Mouse (Mus musculus) heart, postnatal 10 days (tissue): ENCODE data around the gene Golga4. TPM values are rescaled to one million over a fixed set of nuclear protein-coding genes. Genes with fewer than 3 reads are reported as not detected.

Source experiments
- DNase-seq, 2 experiments: peaks; one replicate each; pipeline ENCODE4 v3.0.0; 2021
- intact Hi-C: fragments of 180-260 bp; cut with DNase I; formaldehyde crosslinking; loops from one replicate; pipeline ENCODE4 v1.15.1; 2025
- total RNA-seq, 2 experiments: library from RNA; stranded (reverse); gene quantifications; 2 replicates each; pipeline ENCODE4 v1.2.3; 2021

Golga4 gene
- total RNA-seq = 100 to 1,000 TPM; 171 to 176 TPM

DNA sequence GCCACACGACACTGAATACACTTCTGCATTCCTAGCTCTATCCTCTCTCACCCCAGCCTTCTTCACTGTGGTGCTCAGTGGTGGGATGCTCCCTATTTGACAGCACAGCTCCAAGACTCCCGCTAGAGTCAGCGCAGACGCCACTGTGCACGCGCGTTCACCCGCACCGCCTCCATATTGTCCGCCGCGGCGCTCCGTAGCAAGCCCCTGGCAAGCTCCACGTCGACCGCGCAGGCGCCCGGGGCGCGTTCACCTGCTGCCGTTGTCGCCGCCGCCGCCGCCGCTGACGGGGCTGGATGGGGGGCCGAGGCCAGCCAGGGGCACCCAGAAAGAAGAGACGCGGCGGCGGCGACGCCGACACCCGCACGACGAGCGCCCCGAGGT lies at the start of gene Golga4:
Gene Golga4, plus strand, starts transcription at position 248 of the 384 bp plus-strand sequence.
- intact Hi-C loops = no loop called here
- peak; percentile 92 to 95 for DNase-seq

DNA sequence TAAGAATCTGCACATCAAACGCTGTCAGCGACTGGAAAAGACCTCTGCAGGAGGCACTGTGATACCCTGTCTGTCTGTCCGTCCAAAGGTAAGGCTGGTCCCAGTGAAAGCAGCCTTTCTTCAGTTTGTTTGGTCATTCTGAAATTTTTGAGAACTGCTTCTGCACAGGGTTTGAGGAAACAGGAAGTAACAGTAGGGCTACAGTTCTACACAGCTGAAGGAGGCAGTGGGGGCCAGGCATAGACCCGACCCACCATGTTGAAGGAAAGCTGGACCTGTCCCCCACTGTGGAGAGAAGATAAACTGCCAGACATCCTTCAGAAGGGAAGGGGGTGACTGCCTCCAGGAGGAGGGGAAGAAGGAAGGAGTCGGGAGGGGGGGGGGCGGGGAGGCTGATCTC lies 49.7 kb upstream of the Golga4 start:
- intact Hi-C loops = no loop called here
- no peak for DNase-seq

DNA sequence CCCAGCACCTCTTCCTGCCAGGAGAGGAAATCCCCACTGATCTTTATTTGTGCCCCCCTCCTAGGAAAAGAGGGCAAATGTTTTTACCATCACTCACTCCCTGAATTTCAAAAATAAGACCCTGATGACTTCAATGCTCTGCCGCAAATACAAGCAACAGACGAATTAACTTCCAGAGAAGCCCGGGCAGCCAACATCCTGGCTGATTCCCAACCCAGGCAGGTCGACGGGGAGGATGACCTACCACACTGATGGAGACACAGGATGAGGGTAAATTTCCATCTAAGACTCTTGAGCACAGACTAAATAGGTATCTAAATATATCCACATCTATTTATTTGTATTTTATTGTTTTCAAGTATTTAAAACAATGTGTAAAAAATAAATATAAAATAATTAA lies 48.0 kb upstream of the Golga4 start:
- intact Hi-C loops = no loop called here
- DNase-seq = no peak

DNA sequence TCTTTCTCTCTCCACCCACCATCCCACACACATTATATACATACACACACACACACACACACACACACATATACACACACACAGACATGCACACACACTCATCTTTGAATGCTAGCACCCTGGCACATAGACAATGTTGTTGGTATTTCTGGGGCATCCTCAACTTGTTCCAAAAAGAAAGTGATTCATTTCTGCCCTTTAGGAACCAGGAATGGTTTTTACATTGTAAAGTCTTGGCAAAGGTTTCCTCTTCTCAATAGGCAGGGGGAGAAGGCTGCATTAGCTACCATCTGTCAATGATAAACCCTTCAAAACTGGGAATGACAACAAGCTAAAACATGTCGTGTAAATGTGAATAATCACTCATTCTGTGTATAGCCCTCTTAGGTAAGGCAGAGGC lies 42.0 kb upstream of the Golga4 start:
- DNase-seq = no peak
- intact Hi-C loops = no loop called here

DNA sequence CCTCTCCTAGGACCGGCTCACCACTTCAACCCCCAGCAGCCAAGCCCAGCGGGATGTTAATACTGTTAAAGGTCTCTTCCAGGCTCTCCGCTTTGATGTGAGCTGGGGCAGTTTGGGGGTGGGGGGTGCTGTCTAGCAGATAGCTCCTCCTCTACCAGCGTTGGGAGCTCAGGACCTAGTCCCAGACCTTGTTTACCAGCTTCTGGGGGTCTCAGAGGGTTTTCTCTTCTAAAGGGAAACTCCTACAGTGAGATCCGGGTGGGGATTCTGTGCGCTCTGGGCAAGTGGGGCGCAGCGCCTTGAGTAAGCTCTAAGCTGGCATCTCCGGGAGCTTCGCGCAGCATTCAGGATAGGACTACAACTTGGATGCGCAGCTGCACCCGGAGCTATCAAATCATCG lies 37.8 kb upstream of the Golga4 start:
- DNase-seq = no peak
- intact Hi-C loops = no loop called here

DNA sequence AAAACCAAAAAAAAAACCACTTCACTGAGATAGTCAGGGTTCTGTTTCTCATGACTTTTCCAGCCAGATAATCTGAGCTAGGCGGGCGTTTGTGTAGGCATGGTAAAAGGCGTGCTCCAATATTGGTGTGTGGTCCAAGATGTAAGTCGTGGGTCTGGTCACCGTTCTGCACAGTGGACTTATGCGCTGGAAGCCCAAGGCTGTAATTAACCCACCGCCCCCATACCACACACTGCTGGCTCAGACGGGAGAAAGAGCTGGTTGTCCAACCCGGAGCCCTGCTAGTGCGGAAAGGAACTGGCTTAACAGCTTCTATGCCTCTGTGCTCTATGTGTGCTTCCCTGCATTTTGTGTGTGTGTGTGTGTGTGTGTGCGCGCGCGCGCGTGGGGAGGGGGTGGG lies 36.8 kb upstream of the Golga4 start:
- intact Hi-C loops = no loop called here
- DNase-seq = no peak

DNA sequence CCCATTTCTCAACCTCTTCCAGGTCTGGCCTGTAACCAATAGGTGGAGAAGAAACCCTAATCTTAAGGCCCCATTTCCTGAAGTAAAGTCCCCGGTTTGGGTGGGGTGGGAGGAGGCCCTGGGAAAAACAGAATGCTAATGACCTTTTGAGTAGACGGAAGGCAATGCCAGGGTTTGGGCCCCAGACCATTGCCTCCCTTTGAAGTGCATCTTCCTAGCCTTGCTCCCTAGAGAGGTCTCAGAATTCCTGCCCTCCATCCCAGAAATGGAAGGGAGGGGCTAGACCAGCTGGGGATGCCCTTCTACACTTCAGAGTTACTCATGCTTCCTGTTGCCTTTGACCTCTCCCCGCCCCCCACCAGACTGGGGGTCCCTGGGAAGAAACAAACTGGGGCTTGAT lies 34.8 kb upstream of the Golga4 start:
- intact Hi-C loops = no loop called here
- DNase-seq = no peak

DNA sequence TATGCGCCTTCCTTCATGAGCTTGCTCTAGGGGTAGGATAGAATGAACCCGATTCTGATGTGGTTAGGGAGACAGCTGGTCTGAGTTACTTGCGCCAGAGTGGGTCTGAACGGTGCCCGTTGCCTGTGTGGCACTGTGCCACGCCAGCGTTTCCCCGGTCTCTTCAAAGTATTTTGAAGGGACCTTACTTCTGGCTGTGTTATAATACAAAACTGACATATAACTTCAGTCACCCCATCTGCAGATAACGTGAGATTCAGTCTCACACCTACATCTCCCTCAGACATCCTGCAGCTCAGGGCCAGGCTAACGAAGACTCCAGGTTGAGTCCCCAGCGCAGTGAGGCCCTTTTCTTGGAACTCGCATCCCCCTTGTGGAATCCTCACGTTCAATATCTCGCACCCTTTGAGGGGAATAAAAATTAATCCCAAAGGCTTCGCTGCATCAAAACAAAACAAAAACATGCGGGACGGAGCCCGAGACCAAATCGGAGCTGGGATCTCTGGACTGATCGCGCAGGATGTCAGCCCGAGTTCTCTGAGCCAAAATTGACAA lies 29.8 kb upstream of the Golga4 start:
- intact Hi-C loops = no loop called here
- DNase-seq = no peak

DNA sequence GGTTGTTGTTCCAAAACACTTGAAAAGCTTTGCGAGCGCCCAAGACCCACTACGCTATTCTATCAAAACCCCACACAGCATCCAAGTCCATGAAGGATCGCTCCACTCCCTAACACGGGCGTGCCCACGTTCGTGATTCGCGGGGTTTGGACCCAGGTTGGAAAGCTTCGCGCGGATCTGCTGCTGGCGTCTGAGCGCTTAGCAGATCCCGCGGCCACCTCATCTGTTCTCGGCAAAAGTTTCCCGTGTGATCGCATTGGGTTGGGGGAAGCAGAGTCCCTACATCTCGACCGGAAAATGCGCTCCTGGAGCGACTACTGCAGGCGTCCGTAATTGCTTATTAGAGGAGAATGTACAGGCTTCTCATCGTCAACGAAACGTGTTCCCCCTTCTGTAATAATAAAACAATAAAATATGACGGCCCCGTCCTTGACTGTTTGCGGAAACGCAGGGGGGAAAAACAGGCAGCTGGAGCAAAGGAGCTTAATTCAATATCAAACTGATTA lies 29.2 kb upstream of the Golga4 start:
- DNase-seq = peak; percentile 25 to 34
- intact Hi-C loops = no loop called here

DNA sequence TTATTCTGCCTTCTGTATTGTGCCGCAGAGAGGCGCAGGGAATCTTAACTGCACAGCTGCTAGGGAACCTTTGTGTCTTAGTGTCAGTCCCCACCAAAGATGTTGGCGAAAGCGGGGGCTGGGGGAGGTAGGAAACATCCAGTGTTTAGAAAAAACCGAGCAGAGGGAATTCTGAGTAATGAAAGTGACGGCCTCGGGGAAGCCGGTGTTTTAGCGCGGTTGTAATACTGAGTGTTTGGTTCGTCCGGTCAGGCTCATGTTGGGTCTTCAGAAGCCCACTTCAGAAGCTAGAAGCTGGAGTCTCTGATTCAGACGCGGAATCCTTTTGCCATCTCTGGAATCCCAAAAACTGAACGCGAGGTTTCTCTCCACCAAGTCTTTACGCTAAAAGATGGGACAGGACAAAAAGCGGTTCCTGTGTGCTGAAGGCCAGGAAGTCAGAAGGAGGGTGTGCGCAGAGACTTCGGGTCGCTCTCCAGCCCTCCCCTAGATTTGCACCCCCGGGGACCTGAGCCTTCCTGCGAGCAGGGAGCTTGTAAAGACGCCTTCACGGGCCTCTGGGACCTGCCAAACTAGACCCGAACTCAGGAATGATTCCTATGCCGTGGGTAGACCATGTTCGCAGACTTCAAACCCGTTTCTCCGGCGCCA lies 28.7 kb upstream of the Golga4 start:
- intact Hi-C loops = no loop called here
- DNase-seq = peak in 1 of 2 experiments; percentile 18

DNA sequence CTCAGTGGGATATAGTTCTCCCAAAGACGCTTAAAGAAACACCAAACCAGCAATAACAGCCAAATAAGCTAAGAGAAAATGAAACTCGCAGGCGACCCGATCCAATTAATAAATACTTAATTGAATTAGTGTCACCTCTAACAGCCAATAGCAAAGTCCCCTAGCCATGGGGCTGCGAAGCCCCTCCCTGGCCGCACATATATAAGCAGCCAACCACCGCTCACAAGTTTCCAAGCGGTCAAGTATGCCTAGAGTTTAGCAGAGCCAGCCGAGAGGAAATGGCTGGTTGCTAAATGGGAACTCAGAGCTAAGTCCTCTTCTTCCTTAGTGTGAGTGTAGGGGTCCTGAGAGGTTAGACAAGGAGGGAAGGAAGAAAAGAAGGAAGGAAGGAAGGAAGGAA lies 28.1 kb upstream of the Golga4 start, which contains the start of gene Eomes:
Gene Eomes, plus strand, starts transcription at position 252 of the 400 bp plus-strand sequence.
- intact Hi-C loops = no loop called here
- no peak for DNase-seq

DNA sequence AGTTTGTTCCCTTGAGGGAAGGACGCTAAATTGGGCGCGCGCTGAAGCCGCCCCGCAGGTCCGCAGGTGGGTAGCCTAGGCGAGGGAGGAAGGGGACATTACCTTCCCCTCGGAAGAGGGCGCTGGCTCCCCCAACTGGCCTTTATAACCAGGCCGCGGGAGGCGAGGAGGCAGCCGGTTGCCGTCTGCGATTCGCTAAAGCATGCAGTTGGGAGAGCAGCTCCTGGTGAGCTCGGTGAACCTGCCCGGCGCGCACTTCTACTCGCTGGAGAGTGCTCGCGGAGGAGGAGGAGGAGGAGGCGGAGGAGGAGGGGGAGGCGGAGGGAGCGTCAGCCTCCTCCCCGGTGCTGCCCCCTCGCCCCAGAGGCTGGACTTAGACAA lies 27.6 kb upstream of the Golga4 start:
- intact Hi-C loops = no loop called here
- peak in 1 of 2 experiments; percentile 13 for DNase-seq

DNA sequence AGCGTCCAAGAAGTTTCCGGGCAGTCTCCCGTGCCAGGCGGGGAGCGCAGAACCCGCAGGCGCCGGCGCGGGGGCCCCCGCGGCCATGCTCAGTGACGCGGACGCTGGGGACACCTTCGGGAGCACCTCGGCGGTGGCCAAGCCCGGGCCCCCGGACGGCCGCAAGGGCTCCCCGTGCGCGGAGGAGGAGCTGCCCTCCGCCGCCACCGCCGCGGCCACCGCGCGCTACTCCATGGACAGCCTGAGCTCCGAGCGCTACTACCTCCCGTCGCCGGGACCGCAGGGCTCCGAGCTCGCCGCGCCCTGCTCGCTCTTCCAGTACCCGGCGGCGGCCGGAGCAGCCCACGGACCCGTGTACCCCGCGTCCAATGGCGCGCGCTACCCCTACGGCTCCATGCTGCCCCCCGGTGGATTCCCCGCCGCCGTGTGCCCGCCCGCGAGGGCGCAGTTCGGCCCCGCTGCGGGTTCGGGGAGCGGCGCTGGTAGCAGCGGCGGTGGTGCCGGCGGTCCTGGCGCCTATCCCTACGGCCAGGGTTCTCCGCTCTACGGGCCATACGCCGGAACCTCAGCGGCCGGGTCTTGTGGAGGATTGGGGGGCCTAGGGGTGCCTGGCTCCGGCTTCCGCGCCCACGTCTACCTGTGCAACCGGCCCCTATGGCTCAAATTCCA lies 27.1 kb upstream of the Golga4 start:
- intact Hi-C loops = no loop called here
- DNase-seq = peak; percentile 23 to 40

DNA sequence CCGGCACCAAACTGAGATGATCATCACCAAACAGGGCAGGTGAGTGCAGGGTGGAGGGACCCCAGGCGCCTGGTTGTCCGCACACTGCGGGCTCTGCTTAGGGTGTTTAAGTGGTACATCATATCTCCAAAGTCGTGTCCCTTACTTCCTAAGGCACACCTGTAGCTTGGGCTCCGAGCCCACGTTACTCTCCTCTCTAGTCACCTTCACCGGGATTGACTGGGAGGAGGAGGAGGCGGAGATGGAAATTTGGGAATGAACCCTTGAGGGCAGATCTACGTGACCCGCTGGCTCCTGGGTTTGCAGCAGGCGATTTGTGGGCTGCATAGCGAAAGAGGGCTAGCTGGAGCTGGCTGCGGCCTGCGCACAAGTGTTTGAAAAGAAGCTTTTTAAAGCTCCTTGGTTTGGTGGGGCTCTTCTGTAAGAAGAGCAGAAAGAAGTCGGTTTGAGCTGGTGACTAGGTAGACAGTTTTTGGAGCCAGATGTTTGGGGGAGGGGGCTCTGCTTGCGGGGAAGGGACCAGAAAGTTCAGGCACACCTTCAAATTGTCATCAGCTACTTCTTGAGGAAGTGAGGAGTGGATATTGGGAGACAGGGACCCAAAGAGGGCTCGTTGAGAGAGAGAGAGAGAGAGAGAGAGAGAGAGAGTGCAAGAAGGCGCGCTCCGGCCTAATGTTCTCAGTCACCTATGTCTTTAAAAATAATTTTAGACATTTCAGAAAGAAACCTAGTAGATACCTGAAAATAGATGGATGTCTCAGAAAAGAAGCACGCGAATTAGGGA lies 26.4 kb upstream of the Golga4 start:
- intact Hi-C loops = no loop called here
- DNase-seq = no peak

DNA sequence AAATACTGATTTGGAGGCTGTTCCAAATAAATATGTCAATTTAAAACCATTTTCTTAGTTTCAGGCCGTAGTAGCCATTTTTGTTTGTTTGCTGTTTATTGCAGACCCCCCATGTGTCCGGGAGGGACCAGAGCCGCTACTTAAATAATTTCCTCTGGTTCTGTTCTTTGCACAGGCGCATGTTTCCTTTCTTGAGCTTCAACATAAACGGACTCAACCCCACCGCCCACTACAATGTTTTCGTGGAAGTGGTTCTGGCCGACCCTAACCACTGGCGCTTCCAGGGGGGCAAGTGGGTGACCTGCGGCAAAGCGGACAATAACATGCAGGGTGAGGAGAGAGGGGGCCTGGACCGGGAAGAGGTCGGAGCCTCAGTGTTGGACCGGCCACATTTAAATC lies 25.8 kb upstream of the Golga4 start:
- intact Hi-C loops = no loop called here
- no peak for DNase-seq

DNA sequence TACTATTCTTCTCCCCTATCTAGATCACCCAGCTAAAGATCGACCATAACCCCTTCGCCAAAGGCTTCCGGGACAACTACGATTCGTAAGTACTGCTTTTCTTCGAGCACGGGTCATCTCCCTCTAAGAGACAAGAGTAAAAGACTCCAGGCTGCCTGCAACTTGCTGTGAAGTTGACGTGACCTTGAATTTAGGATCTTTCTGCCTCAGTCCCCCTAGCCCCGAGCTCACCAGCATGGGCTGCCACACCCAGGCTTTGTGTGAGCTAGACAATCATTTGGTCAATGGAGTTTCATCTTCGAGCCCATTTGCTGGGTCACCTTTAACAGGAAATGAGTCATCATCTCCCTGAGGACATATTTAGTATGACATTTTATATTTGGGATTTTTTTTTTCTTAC lies 23.9 kb upstream of the Golga4 start:
- no peak for DNase-seq
- intact Hi-C loops = no loop called here

DNA sequence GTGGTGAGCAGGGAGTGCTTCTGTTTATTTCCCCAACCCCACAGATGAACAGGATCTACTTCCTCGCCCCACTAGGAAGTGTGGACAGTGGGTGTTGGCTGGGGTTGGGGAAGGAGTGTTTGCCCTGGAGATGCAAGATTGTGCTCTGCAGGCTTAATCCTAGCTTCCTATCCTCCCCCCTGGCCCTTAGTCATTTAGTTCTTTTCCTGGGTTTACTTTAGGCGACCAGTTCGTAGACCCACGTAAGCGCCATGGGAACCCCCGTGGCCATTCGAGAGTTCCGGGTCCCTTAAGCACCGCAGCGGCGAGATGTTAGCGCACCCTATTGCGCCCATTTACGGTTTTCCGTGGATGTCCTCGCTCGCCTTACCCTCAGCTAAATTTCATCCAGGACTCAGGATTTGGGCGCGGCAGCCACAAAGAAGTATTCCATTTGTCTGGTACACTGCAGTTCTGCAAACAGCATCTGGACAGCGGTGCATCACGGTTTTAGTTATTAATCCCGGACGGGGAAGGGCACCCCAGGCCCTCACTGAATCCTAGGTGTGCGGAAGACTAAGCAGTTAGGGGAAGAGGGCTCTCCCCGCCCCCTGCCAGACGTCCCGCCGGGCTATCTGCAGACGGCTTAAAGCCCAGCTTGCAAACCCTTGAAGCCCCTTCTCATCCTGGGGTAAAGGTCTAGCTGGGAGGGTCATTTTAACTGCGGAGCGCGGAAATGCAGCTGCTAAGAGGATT lies 19.5 kb upstream of the Golga4 start:
- intact Hi-C loops = loop anchor here (5.0 kb wide), 1 partner anchor 334 kb away; the partner anchor contains the start of gene Cmc1
- DNase-seq = no peak

DNA sequence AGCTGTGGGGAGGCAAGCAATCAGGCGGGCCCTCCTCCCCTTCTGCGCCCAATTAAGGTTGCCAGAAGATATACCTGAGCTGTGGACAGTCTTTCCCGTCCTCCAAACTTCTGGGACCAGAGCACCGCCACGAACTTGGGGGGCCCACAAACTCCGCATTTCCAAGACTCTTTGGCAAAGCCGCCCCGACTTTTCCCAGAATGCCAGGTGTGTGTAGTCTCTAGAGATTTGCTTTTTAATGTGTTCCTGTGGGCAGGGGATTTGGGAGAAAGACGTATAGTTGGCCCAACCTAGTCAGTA lies 19.0 kb upstream of the Golga4 start:
- intact Hi-C loops = loop anchor here (5.0 kb wide), 1 partner anchor 335 kb away; the partner anchor contains the start of gene Cmc1
- DNase-seq = no peak

DNA sequence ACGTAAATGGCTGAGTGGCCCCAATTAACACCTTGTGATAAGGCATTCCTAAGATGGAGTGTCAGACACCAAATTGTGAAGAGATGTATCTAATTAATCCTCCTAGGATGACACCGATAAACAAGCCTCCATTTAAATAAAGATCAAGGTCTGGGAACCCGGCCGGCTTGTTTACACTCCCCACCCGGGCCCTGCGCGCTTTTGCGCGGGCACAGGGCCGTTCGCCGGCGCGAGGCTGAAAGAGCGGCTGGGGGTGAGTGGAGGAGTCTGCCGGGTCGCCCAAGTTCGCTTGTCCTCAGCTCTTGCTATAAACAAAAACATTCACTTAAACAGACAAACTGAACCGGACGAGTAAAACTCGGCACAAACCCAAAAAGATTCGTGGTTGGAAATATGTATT lies 18.4 kb upstream of the Golga4 start:
- DNase-seq = peak in 1 of 2 experiments; percentile 30
- intact Hi-C loops = loop anchor here (5.0 kb wide), 1 partner anchor 335 kb away; the partner anchor contains the start of gene Cmc1

DNA sequence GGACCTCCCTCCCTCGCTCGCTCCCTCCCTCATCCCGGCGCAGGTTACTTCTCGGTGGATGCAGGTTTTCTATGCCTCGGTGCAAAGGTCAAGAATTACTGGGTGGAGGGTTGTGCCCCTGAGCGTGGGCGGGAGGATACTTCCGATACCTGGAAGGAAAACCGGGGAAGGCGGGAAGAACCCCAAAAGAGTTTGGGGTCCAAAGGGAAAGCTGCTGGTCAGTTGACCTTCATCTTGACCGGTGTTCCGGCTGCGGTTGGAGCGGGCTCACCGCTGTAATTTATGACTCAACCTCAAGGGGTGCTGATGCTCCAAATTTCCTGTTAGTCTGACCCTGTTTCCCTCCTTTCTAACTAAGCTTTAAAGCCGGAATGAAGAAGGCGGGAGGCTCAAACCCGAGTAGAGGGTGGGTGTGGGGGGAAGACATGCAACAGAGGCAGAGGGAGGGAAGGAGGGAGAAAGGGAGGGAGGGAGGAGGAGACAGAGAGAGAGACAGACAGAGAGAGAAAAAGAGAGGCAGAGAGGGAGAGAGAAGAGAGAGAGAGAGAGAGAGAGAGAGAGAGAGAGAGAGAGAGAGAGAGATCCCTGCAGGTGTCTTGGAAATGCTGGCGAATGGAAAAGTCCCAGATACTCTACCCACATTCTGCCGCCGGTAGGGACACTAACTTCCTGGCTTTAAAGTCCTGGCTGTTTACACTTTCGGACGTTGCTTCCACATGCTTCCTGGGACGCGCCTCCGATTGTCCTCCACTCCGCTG lies 17.8 kb upstream of the Golga4 start:
- intact Hi-C loops = loop anchor here (5.0 kb wide), 1 partner anchor 336 kb away; the partner anchor contains the start of gene Cmc1

More for the DNA sequence above, 17.8 kb upstream of the Golga4 start:
- peak; percentile 74 to 77 for DNase-seq
